Mouse (Mus musculus): ENCODE data around the gene Enthd1. TPM values are rescaled to one million over a fixed set of nuclear protein-coding genes. Genes with fewer than 3 reads are reported as not detected.
"Not testable (repeated sequence)": the region's sequence is repeated elsewhere in the genome, so short reads cannot be mapped to it uniquely, and the experiment has no call there.

Enthd1 gene
- total RNA-seq, 2 experiments from 2014 or later: 0.16 to 0.18 TPM

DNA sequence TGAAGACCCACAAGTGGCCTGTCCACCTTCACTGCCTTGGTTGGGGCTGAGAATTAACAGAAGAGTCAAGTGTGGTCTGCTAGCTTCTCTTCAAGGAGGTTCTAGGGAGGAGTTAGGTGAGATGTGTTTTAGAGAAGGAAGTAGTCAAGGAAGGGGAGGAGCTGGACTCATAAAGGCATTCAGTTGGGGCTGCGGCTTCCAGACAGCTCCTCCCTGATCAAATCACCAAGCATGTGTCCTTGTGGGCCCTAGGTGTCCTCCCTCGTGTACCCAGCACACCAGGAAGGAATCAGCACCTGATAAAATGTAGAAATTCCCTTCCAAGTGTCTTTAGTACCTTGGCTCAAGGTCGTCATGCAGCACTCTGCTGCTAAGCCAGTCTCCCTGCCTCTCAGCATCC lies 20.8 kb downstream of the Enthd1 start:
- intact Hi-C loops (cut with DNase I): no loop called here
- no peak for DNase-seq

GRCm38 (mm10) chr15:80538671-80539340 lies 26.1 kb downstream of the Enthd1 start:
- DNase-seq: no peak
- intact Hi-C loops (cut with DNase I): no loop called here

DNA sequence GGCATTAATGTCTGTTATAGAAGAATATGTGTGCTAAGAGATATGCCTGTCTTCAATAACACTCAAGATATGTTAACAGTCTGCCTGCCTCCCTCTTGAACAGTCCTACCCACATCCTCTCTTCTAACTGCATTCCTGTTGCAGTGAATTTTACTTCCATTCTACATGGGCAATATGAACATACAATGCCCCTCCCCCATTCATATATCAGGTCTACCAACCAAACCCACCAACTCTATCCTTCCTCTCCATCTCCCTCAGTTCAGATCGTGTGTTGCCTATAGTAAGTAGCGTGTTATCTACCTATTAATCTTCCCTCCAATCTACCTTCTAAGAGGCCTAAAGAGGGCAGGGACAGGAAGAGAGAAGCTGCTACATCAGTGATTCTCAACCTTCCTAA lies 26.9 kb downstream of the Enthd1 start:
- intact Hi-C loops (cut with DNase I): no loop called here
- DNase-seq: no peak

- no peak for DNase-seq
- intact Hi-C loops (cut with DNase I): no loop called here
These were observed 28.9 kb downstream of the Enthd1 start for GRCm38 (mm10) chr15:80536051-80536450.

DNA sequence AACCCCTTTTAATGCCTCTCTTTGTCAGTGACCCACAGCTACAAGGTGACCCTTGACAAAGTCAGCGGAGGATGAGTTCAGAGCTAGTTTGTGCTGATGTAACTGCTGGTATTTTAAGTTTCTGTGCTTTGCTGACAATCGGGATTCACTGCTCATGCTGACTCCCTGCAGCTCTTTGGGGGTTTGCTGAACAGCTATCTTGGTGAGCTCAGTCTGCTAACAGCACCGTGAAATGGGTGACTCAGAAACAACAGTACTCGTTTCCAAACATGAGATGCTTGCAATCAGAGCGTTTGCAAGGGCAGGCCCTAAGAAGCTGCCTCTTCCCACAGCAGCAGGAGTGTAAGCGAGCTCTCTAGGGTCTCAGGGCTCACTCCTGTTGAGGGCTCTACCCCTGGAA lies 31.7 kb downstream of the Enthd1 start:
- intact Hi-C loops (cut with DNase I): loop anchor here (5.0 kb wide), 1 partner anchor 59 kb away; no protein-coding TSS in a partner anchor
- no peak for DNase-seq

GRCm38 (mm10) chr15:80532281-80533072 lies 32.5 kb downstream of the Enthd1 start:
- no peak for DNase-seq
- intact Hi-C loops (cut with DNase I): loop anchor here (5.0 kb wide), 1 partner anchor 60 kb away; no protein-coding TSS in a partner anchor

DNA sequence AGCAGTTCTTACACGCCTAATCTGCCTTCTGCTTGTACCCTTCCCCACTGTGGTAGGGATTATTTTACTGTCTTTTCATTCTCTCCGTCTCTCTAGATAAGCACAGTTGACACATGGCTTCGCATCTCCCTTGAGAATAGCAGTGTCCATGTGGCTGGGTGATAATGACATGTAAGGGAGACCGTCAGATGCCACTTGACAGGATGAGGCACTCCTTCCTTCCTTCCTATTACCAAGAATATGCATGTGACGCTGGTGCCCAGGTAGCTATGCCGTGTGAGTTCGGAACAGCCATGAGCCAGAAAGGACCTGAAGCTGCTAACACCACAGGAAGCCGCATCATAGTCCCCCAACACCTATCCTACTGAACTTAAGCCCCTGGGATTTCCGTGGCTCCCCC lies 33.9 kb downstream of the Enthd1 start:
- no peak for DNase-seq
- intact Hi-C loops (cut with DNase I): loop anchor here (5.0 kb wide), 1 partner anchor 61 kb away; no protein-coding TSS in a partner anchor

DNA sequence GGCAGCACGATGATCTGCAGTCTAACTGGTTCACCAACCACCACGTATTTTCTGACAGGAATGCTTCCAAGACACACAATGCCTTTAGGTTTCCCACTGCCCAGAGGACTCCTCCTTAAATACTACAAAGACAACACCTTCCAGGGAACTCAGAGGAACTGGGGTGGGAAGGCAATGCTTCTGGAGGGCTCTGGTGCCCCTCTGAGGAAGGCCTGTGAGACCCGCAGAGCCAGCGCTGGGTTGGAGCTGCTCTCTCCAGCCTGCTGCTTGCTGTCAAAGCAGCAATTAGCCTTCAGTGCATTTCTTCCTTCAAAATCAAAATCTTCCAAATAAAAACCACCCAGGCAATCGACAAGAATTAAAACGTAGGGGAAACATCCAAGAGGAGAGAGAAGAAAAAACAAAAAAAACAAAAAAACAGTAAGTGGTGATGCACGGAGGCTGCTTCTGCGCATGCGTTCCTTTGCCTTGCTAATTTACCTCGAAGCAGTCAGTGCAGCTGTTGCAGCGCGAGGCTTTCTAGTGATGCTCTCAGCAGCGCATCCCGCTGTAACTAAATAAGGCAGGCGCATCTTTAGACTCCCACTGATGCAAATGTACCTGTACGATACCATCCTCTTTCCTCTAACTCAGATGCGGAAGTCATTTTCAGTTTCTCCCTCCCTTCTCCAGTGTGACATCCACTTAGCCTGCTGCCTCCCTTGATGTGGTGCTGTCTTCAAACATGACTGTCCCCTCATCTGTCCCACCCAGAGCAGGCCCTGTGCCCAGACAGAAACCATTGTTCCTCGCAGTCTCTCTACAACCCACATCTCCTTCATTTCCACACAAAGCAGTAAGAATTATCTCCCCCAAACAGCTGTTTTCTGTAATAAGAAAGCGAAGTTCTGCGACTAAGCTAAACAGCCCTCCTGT lies 34.7 kb downstream of the Enthd1 start:
- intact Hi-C loops (cut with DNase I): loop anchor here (5.0 kb wide), 1 partner anchor 62 kb away; no protein-coding TSS in a partner anchor
- peak; percentile 25 for DNase-seq

DNA sequence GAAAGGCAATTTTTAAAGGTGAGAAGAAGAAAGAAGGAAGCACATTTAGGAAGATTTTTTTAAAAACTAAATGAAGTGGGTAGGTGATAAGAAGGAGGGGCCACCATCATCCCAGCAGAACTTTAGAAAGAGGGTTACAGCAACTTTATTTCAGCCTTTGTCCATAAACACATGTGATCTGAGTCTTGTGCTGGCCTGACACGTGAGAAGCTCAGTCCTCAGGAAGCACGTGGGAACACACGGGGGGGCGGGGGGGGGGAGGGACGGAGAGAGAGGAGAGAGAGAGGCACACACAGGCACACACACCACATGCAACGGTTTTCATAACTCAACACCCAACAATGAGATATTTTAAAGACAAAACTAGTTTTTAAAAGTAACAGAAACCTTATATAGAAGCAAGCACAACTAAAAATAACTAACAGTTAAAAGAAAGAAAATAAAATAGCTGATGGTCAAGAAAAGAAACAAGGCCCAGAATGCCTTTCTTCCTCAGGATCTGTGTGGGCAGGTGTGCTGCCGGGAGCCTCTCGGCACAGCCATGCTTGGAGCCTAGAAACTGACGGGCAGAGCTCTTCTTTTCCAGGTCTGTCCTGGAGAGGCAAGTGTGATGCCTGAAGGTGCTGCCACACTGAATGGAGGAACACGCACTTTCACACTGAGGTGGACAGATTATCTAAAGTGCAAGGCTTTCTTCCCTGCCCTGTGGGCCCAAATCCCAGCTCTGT lies 43.1 kb downstream of the Enthd1 start:
- intact Hi-C loops (cut with DNase I): no loop called here
- no peak for DNase-seq

- intact Hi-C loops (cut with DNase I): no loop called here
- DNase-seq: no peak
These were observed 45.0 kb downstream of the Enthd1 start for GRCm38 (mm10) chr15:80519931-80520330.

DNA sequence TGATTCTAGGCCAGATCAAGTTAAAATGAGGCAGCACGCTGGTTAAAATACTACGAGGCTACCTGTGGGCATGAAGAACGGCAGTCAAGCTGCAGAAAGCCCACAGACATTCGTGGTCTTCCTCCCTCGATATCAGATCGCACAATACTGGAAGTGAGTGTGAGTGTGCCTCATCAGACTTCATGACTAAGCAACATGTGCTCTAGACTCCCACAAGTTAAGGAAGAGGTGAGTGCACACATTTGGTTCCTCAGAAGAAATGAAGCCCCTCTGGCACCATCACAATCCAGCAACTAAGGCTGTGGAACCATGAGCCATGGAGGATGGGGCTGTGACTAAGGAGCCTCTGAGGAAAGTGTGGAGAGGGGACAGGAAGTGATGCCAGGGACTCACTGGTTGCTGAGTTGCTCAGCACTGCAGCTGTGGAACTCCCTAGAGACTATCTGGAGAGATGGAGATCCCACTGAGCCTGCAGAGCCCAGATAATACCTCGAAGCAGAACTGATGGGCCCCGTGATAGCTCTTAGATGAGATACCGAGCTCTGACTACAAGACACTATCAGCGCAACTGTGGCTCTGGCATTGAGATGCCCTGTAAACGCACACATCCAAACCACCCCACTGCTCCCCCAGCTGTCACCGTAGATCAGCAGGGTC lies 46.3 kb downstream of the Enthd1 start:
- intact Hi-C loops (cut with DNase I): no loop called here
- DNase-seq: no peak

DNA sequence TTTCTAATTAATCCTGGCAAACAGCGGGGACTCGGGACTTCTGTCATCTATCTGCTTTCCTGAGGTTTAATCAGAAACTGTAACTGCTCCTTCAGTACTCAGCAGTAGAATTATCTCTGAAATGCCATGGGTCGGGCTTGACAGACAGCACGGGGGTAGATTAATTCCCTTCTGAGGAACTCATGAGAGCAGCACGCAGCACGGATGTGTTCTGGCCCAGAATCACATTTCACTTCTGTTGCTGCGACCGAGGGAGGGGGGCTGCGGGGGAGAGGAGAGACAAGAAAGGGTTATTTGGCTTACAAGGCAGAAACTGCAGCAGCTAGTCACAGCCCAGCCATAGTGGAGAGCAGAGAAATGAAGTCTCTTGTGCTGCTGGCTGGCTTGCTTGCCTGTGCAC lies 47.0 kb downstream of the Enthd1 start:
- peak; percentile 59 for DNase-seq
- intact Hi-C loops (cut with DNase I): no loop called here

DNA sequence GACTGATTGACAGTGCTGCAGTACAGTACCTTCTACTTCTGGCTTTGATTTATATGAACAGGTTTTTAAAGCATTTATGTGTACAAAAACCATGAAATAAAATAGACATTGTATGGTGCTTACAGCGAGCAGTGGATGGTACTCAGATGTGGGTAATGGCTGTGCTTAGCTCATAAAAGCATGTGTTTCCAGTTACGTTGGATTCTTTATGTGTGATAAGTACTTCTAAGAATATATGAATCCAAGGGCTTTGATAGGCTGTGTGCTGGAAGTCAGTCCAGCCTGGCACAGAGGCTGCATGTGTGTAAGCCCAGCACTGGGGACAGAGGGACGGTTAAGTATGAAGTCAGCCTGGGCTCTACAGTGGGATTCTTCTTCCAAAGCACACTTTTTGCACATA lies 48.4 kb downstream of the Enthd1 start:
- DNase-seq: no peak
- intact Hi-C loops (cut with DNase I): no loop called here

- DNase-seq: peak; percentile 27
- intact Hi-C loops (cut with DNase I): no loop called here
These were observed 59.9 kb downstream of the Enthd1 start for GRCm38 (mm10) chr15:80505086-80505485.

GRCm38 (mm10) chr15:80503155-80503554 lies 61.8 kb downstream of the Enthd1 start:
- DNase-seq; intact Hi-C loops (cut with DNase I): not testable (repeated sequence)

DNA sequence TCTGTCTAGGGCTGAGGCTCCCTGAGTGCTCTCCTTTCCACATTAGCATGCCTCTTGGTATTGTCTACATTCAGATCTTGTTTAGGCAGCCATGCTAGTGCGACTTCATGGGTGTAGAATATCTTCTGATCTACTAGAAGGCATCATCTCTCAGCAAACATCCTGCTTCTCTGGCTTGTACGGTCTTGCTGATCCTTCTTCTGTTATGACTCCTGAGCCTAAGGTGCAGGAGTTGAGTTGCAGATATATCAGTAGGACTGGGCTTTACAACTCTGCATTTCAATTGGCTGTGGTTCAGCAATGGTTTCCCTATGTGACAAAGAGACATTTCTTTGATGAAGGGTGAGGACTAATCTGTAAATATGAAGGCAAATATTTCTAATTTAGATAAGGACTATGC lies 62.2 kb downstream of the Enthd1 start:
- intact Hi-C loops (cut with DNase I): no loop called here

GRCm38 (mm10) chr15:80501106-80502096 lies 63.6 kb downstream of the Enthd1 start:
- intact Hi-C loops (cut with DNase I): no loop called here
- DNase-seq: no peak

More for the DNA sequence above, 62.2 kb downstream of the Enthd1 start:
- no peak for DNase-seq

- DNase-seq: no peak
- intact Hi-C loops (cut with DNase I): no loop called here
These were observed 64.5 kb downstream of the Enthd1 start for GRCm38 (mm10) chr15:80500426-80500825.

Data from left cerebral cortex, postnatal 4 days (tissue).